Mouse (Mus musculus) heart, embryonic 11.5 days (tissue): ENCODE measurements around the gene Mgat5. TPM values are rescaled to one million over a fixed set of nuclear protein-coding genes. Genes with fewer than 3 reads are reported as not detected.

Source experiments
- ATAC-seq: fragments of 200-750 bp; cut with Nextera tagmentation; replicated peaks from 2 replicates; pipeline ENCODE4 v1.8.0; 2017; ENCODE audit warnings: moderate library complexity; ENCODE audit not compliant: insufficient number of reproducible peaks, low FRiP score, low TSS enrichment
- H3K27ac ChIP-seq: fragments of 300-500 bp; sonication (generic); 2 replicates; pipeline ENCODE4 v1.5.1; 2014; ENCODE audit warnings: mild to moderate bottlenecking, low read depth, low read length
- H3K27me3 ChIP-seq: fragments of 300-500 bp; sonication (generic); 2 replicates; pipeline ENCODE4 v1.6.1; 2014; ENCODE audit warnings: mild to moderate bottlenecking, low read length, mixed read lengths; ENCODE audit not compliant: control insufficient read depth, insufficient read depth
- H3K36me3 ChIP-seq: fragments of 300-500 bp; sonication (generic); 2 replicates; pipeline ENCODE4 v1.6.1; 2014; ENCODE audit warnings: mild to moderate bottlenecking, low read length, moderate library complexity, mixed read lengths; ENCODE audit not compliant: control insufficient read depth, insufficient read depth
- H3K4me1 ChIP-seq: fragments of 300-500 bp; sonication (generic); 2 replicates; pipeline ENCODE4 v1.6.1; 2014; ENCODE audit warnings: low read length; ENCODE audit not compliant: control insufficient read depth, insufficient read depth
- H3K4me2 ChIP-seq: fragments of 300-500 bp; sonication (generic); 2 replicates; pipeline ENCODE4 v1.6.1; 2014; ENCODE audit warnings: mild to moderate bottlenecking, moderate library complexity
- H3K4me3 ChIP-seq: fragments of 300-500 bp; sonication (generic); 2 replicates; pipeline ENCODE4 v1.5.1; 2014; ENCODE audit warnings: low read depth, low read length
- H3K9ac ChIP-seq: fragments of 300-500 bp; sonication (generic); 2 replicates; pipeline ENCODE4 v1.6.1; 2014; ENCODE audit warnings: mild to moderate bottlenecking, low read depth, low read length, moderate library complexity
- H3K9me3 ChIP-seq: fragments of 300-500 bp; sonication (generic); replicated peaks from 2 replicates; pipeline ENCODE4 v1.6.1; 2016; ENCODE audit warnings: low read length; ENCODE audit not compliant: control insufficient read depth
- WGBS: fragments of 180-500 bp; shearing (Covaris S2); extraction: QIAGEN DNeasy Blood & Tissue Kit; methylation state at CpG from one replicate; pipeline ENCODE4 v1.1.7; 2014; ENCODE audit not compliant: insufficient replicate concordance; 5-methylcytosine and 5-hydroxymethylcytosine counted together
- polyA plus RNA-seq: library from polyadenylated mRNA; unstranded; fragments of >200 nt; fragmentation: Nextera tagmentation; extraction: Ambion mirVana; gene quantifications from 2 replicates; pipeline ENCODE4 v1.2.1, GENCODE M21; 2014

Gene Mgat5
- polyA plus RNA-seq, 1 experiment from 2014 or later = 4.9 TPM

DNA sequence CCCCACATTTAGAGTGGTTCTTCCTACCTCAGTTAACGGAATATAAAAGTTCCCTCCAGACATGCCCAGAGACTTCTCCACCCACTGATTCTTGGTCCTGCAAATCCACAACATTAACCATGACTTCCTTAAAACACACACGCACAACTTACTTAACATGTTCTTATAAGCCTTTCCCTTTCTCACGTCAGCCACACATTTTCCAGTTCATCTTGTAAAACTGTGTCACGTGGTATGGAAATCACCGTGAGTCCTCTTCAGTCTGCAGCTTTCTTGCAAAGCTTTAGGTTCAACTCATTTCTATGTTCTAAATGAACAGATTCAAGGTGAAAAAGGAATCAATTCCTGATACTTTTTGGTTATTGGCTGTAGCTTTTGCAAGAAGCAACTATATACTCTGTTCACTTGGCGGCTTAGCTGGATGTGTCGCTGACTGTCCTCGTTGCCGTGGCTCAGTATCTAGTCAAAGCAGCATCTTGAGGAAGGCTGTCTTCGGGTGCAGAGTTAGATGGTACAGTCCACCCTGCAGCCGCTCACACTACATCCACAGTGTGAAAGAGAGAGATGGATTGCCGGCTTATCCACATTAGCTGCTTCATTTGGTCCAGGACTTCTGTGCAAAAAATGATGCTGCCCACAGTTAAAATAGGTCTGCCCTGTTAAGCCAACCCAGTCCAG is 146.7 kb downstream of the Mgat5 start:
- H3K9ac ChIP-seq = no peak overlapping the region
- peaks cover 36% of the 10 kb centered on the region for H3K4me1 ChIP-seq
- no peaks in the 10 kb centered on the region for H3K36me3 ChIP-seq
- H3K27ac ChIP-seq = peak overlapping the region; percentile 31
- H3K27me3 ChIP-seq = no peaks in the 10 kb centered on the region
- 82% methylated on average over 12 of the region's 12 CpGs for WGBS
- no peak overlapping the region for H3K4me2 ChIP-seq
- H3K9me3 ChIP-seq = no peaks in the 10 kb centered on the region
- no peak overlapping the region for H3K4me3 ChIP-seq
- ATAC-seq = no peak

DNA sequence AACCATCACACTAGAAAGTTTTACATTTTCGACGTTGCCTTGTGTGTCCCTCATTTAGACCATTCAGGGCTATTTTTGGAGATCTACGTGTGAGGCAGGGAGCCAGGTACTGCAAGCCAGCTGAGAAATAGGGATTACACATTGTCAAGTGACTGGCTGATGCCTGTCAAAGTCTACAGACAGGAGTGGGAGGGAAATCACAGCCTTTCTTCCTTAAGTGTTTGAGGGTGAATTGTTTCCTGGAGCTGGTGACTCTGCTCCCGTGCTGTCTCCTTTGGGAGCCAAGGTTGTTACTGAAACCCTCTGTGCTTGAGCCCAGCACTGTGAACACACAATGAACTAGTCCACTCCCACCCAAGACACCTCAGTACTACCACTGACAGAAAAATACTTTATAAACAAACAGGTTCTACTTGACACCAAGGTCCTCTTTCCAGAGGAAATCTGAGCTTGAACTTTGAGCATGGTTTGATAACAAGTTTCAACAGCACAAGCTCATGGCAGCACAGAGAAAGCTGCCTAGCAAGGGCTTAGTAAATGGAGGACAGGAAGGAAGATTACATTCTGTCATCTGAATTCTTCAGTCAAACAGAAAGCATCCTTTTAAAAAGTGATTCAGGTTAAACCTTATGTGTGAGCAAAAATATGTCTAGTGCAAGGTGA is 147.4 kb downstream of the Mgat5 start:
- Histone ChIP-seq H3K4me3 (no peak overlapping the region), H3K36me3 (no peaks in the 10 kb centered on the region), H3K27me3 (no peaks in the 10 kb centered on the region), H3K9me3 (no peaks in the 10 kb centered on the region), H3K9ac (no peak overlapping the region), H3K27ac (peak overlapping the region; percentile 31), H3K4me2 (no peak overlapping the region; the same call in 1 of the 2 replicates), H3K4me1 (peaks cover 29% of the 10 kb centered on the region)
- WGBS = 42% methylated on average over 4 of the region's 4 CpGs
- no peak for ATAC-seq

DNA sequence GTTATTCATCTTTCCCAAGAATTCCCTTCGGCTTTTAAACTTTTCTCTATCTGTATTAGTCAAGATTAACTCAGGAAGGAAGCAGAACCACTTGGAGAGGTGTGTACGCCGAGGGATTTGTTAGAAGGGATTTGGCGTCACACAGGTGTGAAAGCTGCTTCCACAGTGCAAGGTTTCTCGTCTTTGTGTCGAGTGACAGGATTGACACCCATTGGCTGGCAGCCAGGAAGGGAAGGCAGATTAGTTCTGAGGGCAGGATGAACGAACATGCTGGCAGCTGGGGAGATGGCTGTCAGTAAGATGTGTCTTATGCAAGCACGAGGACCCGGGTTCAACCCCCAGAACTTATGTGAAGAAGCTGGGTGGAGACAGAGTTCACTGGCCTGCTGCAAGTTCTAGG is 148.6 kb downstream of the Mgat5 start:
- no peak for ATAC-seq
- Histone ChIP-seq H3K9ac (no peak overlapping the region), H3K4me3 (no peak overlapping the region), H3K36me3 (no peaks in the 10 kb centered on the region), H3K4me2 (no peak overlapping the region), H3K27me3 (no peaks in the 10 kb centered on the region), H3K9me3 (no peaks in the 10 kb centered on the region), H3K4me1 (peaks cover 21% of the 10 kb centered on the region), H3K27ac (no peak overlapping the region)
- 43% methylated on average over 9 of the region's 9 CpGs for WGBS

DNA sequence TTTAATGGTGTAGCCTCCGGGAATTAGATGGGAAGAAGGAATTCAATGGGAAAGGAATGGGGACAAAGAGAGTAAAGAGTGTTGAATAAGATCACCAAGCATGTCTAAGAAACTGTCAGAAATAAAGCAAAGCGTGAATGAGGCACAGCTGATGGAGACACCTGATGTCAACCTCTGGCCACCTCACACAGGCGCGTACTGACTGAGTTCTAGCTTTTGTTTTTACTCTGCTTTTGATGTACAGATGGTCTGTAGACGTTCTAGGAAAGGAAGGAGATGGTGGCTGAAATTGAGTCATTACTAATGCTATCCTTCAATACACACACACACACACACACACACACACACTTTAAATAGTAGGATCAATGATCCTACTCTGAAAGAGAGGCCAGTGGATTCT is 149.3 kb downstream of the Mgat5 start:
- WGBS = 85% methylated on average over 5 of the region's 5 CpGs
- H3K4me2 ChIP-seq = no peak overlapping the region
- H3K9ac ChIP-seq = no peak overlapping the region
- H3K36me3 ChIP-seq = no peaks in the 10 kb centered on the region
- H3K4me1 ChIP-seq = peaks cover 15% of the 10 kb centered on the region
- H3K27ac ChIP-seq = no peak overlapping the region
- H3K9me3 ChIP-seq = no peaks in the 10 kb centered on the region
- ATAC-seq = no peak
- H3K4me3 ChIP-seq = no peak overlapping the region
- H3K27me3 ChIP-seq = no peaks in the 10 kb centered on the region

DNA sequence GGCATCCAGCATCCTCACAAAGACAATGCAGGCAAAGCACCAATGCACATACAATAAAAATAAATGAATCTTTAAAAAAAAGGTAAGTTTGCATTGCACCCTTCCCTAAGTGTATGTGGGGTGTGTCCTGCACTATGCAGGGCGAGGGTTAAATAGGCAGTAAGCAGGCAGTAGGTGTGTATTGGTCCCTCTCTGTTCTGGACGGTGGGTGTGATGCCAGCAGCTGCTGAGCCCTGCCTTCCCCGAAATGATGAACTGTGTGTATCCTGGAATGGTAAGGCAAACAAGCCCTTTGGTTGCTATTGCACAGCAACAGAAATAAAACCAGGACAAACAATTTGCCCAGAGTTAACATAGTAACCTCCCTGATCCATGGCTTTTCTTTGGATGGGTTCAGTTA is 150.2 kb downstream of the Mgat5 start:
- H3K27ac ChIP-seq = no peak overlapping the region
- no peak overlapping the region for H3K4me3 ChIP-seq
- peaks cover 15% of the 10 kb centered on the region for H3K4me1 ChIP-seq
- ATAC-seq = no peak
- no peak overlapping the region for H3K9ac ChIP-seq
- H3K9me3 ChIP-seq = no peaks in the 10 kb centered on the region
- no peak overlapping the region for H3K4me2 ChIP-seq
- 81% methylated on average over 3 of the region's 3 CpGs for WGBS
- H3K27me3 ChIP-seq = no peaks in the 10 kb centered on the region
- no peaks in the 10 kb centered on the region for H3K36me3 ChIP-seq

DNA sequence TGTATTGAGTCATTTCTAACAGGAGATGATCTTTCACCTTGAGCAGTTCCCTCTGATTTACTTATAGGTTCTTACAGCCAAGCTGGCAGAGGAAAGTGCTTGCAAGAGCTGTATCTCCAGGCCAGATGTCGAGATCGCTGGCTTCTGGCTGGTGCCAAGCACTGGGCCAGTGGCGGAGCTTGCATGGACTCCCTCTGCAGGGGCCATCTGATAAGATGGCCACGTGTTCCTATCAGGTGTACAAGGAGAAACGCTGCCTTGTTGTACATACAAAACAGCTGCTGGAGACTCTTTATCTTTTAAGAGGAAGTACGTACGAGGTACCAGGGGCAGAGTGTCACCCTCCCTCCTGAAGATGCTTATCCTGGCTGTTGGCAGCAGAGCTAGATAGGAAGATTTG is 158.8 kb downstream of the Mgat5 start:
- H3K4me3 ChIP-seq = no peak overlapping the region
- no peaks in the 10 kb centered on the region for H3K9me3 ChIP-seq
- ATAC-seq = no peak
- H3K9ac ChIP-seq = no peak overlapping the region
- no peak overlapping the region for H3K4me2 ChIP-seq
- H3K36me3 ChIP-seq = 0 out of 2 replicates have a peak, but pooled peaks cover 4% of the 10 kb centered on the region
- WGBS = 54% methylated on average over 7 of the region's 7 CpGs
- no peak overlapping the region for H3K27ac ChIP-seq
- H3K4me1 ChIP-seq = peaks cover 3% of the 10 kb centered on the region; the same call in 1 of the 2 replicates
- no peaks in the 10 kb centered on the region for H3K27me3 ChIP-seq

DNA sequence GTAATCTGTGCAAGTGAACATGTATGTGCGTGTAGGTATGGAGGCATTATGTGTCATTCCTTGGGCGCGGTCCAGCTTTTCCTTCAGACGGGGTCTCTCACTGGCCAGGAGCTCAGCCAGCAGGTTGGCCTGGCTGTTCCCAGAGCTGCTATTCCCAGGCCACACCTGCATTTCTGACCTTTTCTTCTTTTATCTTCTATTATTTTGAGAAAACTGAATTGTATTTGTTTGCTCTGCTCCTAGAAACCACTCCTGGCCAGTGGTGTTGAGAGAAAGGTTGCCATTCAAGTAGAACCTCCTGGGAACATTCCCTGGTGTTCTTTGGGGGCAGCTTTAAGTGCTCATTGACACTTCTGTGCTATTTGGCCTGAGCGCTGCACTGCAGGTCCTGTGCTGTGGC is 160.9 kb downstream of the Mgat5 start:
- peaks cover 3% of the 10 kb centered on the region; the same call in 1 of the 2 replicates for H3K4me1 ChIP-seq
- no peak overlapping the region for H3K27ac ChIP-seq
- no peak for ATAC-seq
- H3K9me3 ChIP-seq = no peaks in the 10 kb centered on the region
- no peak overlapping the region for H3K4me2 ChIP-seq
- 86% methylated on average over 5 of the region's 5 CpGs for WGBS
- no peaks in the 10 kb centered on the region for H3K27me3 ChIP-seq
- H3K4me3 ChIP-seq = no peak overlapping the region
- 0 out of 2 replicates have a peak, but pooled peaks cover 6% of the 10 kb centered on the region for H3K36me3 ChIP-seq
- H3K9ac ChIP-seq = no peak overlapping the region

DNA sequence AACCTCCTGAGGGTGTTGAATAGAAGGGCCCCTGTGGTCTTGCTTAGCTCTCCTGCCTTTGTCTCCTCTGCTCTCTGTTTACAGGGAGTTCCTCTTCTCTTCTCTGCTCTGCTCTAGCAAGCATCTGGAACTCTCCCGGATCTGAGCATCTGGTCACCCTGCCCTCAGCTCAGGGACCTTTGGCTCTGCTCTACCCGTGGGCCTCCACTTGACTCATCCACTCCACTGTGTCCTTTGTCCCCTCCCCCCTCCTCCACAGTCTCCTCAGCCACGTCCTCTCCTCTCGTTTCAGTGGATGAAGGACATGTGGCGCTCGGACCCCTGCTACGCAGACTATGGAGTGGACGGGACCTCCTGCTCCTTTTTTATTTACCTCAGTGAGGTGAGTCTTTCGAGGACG is 161.3 kb downstream of the Mgat5 start:
- Histone ChIP-seq H3K27ac (no peak overlapping the region), H3K4me2 (no peak overlapping the region), H3K36me3 (0 out of 2 replicates have a peak, but pooled peaks cover 6% of the 10 kb centered on the region), H3K9me3 (no peaks in the 10 kb centered on the region), H3K27me3 (no peaks in the 10 kb centered on the region), H3K4me3 (no peak overlapping the region), H3K4me1 (peaks cover 3% of the 10 kb centered on the region; the same call in 1 of the 2 replicates), H3K9ac (no peak overlapping the region)
- WGBS = 59% methylated on average over 10 of the region's 10 CpGs
- no peak; the same call in 1 of the 2 replicates for ATAC-seq
